Mouse (Mus musculus) hindbrain, embryonic 11.5 days (tissue): ENCODE data around the gene Hint1. TPM values are rescaled to one million over a fixed set of nuclear protein-coding genes. Genes with fewer than 3 reads are reported as not detected.

Experiments used
- ATAC-seq: fragments of 200-750 bp; cut with Nextera tagmentation; 2 replicates; pipeline ENCODE4 v1.8.0; 2017; ENCODE audit warnings: mild to moderate bottlenecking, moderate TSS enrichment, moderate library complexity; ENCODE audit not compliant: low FRiP score
- DNase-seq: peaks from one replicate; pipeline ENCODE4 v3.0.0-alpha.2; 2015; ENCODE audit warnings: low spot score
- H3K27ac ChIP-seq: fragments of 300-500 bp; sonication (generic); 2 replicates; pipeline ENCODE4 v1.5.1; 2014; ENCODE audit warnings: mild to moderate bottlenecking, low read depth, low read length
- H3K27me3 ChIP-seq: fragments of 300-500 bp; sonication (generic); 2 replicates; pipeline ENCODE4 v1.6.1; 2014; ENCODE audit warnings: mild to moderate bottlenecking, low read length, moderate library complexity, mixed read lengths; ENCODE audit not compliant: control insufficient read depth, insufficient read depth
- H3K36me3 ChIP-seq: fragments of 300-500 bp; sonication (generic); 2 replicates; pipeline ENCODE4 v1.6.1; 2014; ENCODE audit warnings: mild to moderate bottlenecking, low read length, moderate library complexity, mixed read lengths; ENCODE audit not compliant: control insufficient read depth, insufficient read depth
- H3K4me1 ChIP-seq: fragments of 300-500 bp; sonication (generic); replicated peaks from 2 replicates; pipeline ENCODE4 v1.6.1; 2014; ENCODE audit warnings: low read length, mixed read lengths; ENCODE audit not compliant: control insufficient read depth, insufficient read depth
- H3K4me2 ChIP-seq: fragments of 300-500 bp; sonication (generic); replicated peaks from 2 replicates; pipeline ENCODE4 v1.6.1; 2014; ENCODE audit warnings: mild to moderate bottlenecking, low read depth, low read length
- H3K4me3 ChIP-seq: fragments of 300-500 bp; sonication (generic); 2 replicates; pipeline ENCODE4 v1.5.1; 2014; ENCODE audit warnings: low read depth, low read length
- H3K9ac ChIP-seq: fragments of 300-500 bp; sonication (generic); 2 replicates; pipeline ENCODE4 v1.6.1; 2014; ENCODE audit warnings: low read depth, low read length
- H3K9me3 ChIP-seq: fragments of 300-500 bp; sonication (generic); 2 replicates; pipeline ENCODE4 v1.6.1; 2016; ENCODE audit warnings: low read length; ENCODE audit not compliant: control insufficient read depth
- WGBS: fragments of 180-500 bp; shearing (Covaris S2); extraction: QIAGEN DNeasy Blood & Tissue Kit; methylation state at CpG from one replicate; pipeline ENCODE4 v1.1.7; 2014; 5-methylcytosine and 5-hydroxymethylcytosine counted together
- polyA plus RNA-seq: library from polyadenylated mRNA; unstranded; fragments of >200 nt; fragmentation: Nextera tagmentation; extraction: Ambion mirVana; gene quantifications from 2 replicates; pipeline ENCODE4 v1.2.1, GENCODE M21; 2014

Gene Hint1
- polyA plus RNA-seq, 1 experiment from 2014 or later, result 669 TPM

DNA sequence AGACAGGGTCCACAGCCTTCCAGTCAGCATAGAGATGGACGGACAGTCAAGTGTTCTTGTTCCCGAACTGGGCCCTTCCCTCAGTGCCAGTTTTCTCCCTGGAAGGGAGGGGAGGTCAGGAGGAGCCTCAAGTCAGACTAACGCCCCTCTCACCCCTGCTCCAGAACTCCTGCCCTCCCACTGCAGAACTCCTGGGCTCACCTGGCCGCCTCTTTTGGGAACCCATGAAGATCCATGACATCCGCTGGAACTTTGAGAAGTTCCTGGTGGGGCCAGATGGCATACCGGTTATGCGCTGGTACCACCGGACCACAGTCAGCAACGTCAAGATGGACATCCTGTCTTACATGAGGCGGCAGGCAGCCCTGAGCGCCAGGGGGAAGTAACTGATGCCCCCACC lies 43.1 kb downstream of the Hint1 start:
- H3K36me3 ChIP-seq, result no peaks in the 10 kb centered on the region
- no peak overlapping the region for H3K4me2 ChIP-seq
- H3K27ac ChIP-seq, result no peak overlapping the region
- H3K4me1 ChIP-seq, result 0 out of 2 replicates have a peak, but pooled peaks cover 2% of the 10 kb centered on the region
- DNase-seq (no peak), ATAC-seq (no peak)
- no peaks in the 10 kb centered on the region for H3K9me3 ChIP-seq
- no peaks in the 10 kb centered on the region for H3K27me3 ChIP-seq
- H3K4me3 ChIP-seq, result no peak overlapping the region
- H3K9ac ChIP-seq, result no peak overlapping the region
- WGBS, result 88% methylated on average over 11 of the region's 11 CpGs

DNA sequence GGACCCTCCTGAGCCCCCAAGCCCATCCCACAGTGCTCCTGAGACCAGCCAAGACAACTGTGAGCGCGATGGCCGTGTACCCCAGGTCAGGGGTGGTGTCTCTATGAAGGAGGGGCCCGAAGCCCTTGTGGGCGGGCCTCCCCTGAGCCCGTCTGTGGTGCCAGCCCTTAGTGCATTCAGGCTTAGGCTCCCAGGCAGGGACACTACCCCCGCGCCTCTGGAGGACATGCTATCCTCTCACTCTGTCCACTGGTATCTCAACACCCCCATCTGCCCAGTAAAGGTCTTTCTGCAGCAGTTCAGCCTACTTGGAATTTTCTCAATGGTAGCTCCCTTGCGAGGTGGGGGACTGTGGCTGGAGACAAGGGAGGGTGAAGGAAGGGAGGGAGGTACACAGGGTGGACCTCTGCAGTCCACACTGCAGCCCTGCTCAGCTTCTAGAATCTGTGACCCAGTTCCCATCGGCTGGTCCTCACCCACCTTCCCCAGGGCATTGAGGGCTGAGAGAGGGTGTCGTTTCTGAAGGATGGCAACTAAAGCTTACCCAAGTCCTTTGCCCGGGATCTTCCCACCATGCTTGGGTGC lies 44.0 kb downstream of the Hint1 start:
- no peak overlapping the region for H3K27ac ChIP-seq
- no peak for DNase-seq
- ATAC-seq, result no peak
- H3K4me3 ChIP-seq, result no peak overlapping the region
- H3K4me1 ChIP-seq, result no peaks in the 10 kb centered on the region
- H3K9ac ChIP-seq, result no peak overlapping the region
- no peak overlapping the region for H3K4me2 ChIP-seq
- H3K36me3 ChIP-seq, result no peaks in the 10 kb centered on the region
- no peaks in the 10 kb centered on the region for H3K9me3 ChIP-seq
- no peaks in the 10 kb centered on the region for H3K27me3 ChIP-seq
- 88% methylated on average over 12 of the region's 12 CpGs for WGBS

GRCm38 (mm10) chr11:54911201-54911600 lies 45.0 kb downstream of the Hint1 start:
- Histone ChIP-seq H3K36me3 (no peaks in the 10 kb centered on the region), H3K27ac (no peak overlapping the region), H3K27me3 (no peaks in the 10 kb centered on the region), H3K4me3 (no peak overlapping the region), H3K9ac (no peak overlapping the region), H3K4me2 (no peak overlapping the region), H3K4me1 (no peaks in the 10 kb centered on the region), H3K9me3 (no peaks in the 10 kb centered on the region)
- ATAC-seq (no peak), DNase-seq (no peak)
- WGBS, result 90% methylated on average over 3 of the region's 3 CpGs

GRCm38 (mm10) chr11:54911671-54912502 lies 45.7 kb downstream of the Hint1 start:
- Histone ChIP-seq H3K4me2 (no peak overlapping the region), H3K9me3 (no peaks in the 10 kb centered on the region), H3K27me3 (no peaks in the 10 kb centered on the region), H3K4me1 (no peaks in the 10 kb centered on the region), H3K27ac (no peak overlapping the region), H3K4me3 (no peak overlapping the region), H3K36me3 (no peaks in the 10 kb centered on the region), H3K9ac (no peak overlapping the region)
- DNase-seq (no peak), ATAC-seq (no peak)
- WGBS, result 90% methylated on average over 7 of the region's 7 CpGs

DNA sequence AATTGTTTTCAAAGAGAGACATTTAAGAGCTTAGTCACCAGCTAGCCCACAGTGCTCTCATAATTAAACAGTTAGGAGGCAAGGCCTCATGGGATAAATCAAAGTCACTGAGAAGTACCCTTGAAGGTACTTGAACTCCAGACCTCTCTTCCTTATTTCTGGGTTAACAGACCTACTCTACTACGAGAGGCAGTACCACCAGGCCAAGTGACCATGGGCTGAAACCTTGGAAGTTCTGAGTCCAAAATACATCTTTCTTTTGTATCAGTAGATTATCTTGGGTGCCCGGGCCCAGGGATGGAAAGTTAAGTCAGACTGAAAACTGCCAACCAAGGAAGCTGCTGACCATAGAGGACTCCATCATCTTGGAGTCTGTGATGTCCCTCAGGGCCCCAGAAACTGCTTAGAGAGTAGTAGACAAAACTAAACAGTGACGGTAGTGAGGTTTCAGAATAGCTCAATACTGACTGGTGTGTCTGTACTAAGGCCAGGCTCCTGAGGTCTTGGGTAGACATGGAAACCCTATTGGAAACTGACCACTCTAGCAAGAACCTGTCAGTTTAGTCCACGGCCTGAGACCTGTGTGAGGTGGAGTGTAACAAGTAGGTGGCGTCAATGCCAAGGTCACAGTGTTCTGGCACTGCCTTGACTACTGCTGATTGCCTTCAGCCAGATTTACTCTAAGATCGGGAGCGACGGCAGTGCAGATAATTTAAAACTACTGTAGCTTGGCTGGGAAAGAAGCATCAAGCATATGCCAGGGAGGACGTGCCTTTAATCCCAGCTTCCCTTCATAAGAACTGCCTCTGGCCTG lies 46.5 kb downstream of the Hint1 start:
- 88% methylated on average over 9 of the region's 9 CpGs for WGBS
- peaks cover 2% of the 10 kb centered on the region; the same call in 1 of the 2 replicates for H3K36me3 ChIP-seq

DNA sequence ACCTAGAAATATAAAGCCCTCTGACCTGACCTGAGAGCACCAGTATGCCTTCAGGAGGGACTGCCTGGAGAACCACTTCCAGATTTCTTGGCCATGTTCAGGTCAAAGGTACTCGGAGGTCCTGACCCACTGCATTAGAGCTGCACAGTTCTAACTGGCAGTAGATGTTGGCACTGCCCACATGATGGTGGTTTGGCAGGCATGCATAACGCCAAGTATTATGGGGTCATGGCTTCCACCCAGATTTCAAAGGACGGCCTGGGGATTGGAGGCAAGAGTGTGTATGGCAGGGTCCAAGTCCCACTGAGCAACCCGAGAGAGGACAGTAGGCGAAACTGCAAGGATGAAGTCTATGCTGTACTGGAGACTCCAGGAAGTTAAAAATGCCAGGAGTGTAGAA lies 47.7 kb downstream of the Hint1 start:
- no peaks in the 10 kb centered on the region for H3K4me1 ChIP-seq
- peaks cover 7% of the 10 kb centered on the region; the same call in 1 of the 2 replicates for H3K36me3 ChIP-seq
- H3K4me3 ChIP-seq, result no peak overlapping the region
- no peak overlapping the region for H3K4me2 ChIP-seq
- H3K27ac ChIP-seq, result no peak overlapping the region
- DNase-seq, result no peak
- no peak overlapping the region for H3K9ac ChIP-seq
- H3K9me3 ChIP-seq, result no peaks in the 10 kb centered on the region
- WGBS, result 94% methylated on average over 5 of the region's 5 CpGs
- no peaks in the 10 kb centered on the region for H3K27me3 ChIP-seq
- ATAC-seq, result no peak

More for the DNA sequence above, 46.5 kb downstream of the Hint1 start:
- no peaks in the 10 kb centered on the region for H3K27me3 ChIP-seq
- H3K4me3 ChIP-seq, result no peak overlapping the region
- H3K9ac ChIP-seq, result no peak overlapping the region
- no peak overlapping the region for H3K4me2 ChIP-seq
- H3K9me3 ChIP-seq, result no peaks in the 10 kb centered on the region
- H3K27ac ChIP-seq, result no peak overlapping the region
- no peaks in the 10 kb centered on the region for H3K4me1 ChIP-seq
- DNase-seq (no peak), ATAC-seq (no peak)

DNA sequence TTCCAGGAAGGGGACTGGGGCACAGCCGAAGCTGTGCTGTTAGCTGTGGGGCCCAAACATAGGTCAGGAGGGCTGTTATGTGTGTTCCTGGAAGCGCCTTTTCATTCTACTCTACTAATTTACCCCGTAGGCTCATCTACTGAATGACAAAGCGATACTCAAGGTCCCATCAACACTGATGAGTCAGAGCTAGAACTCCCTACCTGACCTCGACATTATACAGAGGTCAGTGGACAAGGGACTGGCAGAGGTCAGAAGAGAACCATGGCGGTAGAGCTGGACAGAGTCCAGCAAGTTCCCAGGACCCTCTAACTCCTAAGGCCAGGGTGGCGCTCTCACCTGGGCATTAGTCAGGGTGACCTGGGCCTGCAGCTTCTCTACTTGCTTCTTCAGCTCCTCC lies 51.3 kb downstream of the Hint1 start:
- no peak overlapping the region for H3K9ac ChIP-seq
- no peak overlapping the region for H3K4me2 ChIP-seq
- 94% methylated on average over 7 of the region's 7 CpGs for WGBS
- no peak for ATAC-seq
- H3K4me1 ChIP-seq, result peaks cover 3% of the 10 kb centered on the region; the same call in 1 of the 2 replicates
- no peak overlapping the region for H3K27ac ChIP-seq
- no peak overlapping the region for H3K4me3 ChIP-seq
- H3K36me3 ChIP-seq, result peaks cover 7% of the 10 kb centered on the region; the same call in 1 of the 2 replicates
- H3K27me3 ChIP-seq, result no peaks in the 10 kb centered on the region
- DNase-seq, result no peak
- no peaks in the 10 kb centered on the region for H3K9me3 ChIP-seq

DNA sequence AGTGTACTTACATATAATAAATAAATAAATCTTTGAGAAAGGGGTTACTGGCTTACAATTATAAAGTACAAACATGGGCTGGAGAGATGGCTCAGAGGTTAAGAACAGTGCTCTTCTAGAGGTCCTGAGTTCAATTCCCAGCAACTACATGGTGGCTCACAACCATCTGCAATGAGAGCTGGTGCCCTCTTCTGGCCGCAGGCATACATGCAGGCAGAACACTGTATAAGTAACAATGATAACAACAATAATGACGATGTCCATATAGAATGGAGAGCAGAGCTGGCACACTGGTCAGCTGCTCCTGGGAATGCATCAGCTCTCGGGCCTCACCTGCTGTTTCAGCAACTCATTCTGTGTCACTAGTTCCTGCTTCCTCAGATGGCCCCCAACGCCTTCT lies 52.1 kb downstream of the Hint1 start:
- Histone ChIP-seq H3K9me3 (no peaks in the 10 kb centered on the region), H3K4me1 (peaks cover 3% of the 10 kb centered on the region; the same call in 1 of the 2 replicates), H3K4me2 (no peak overlapping the region), H3K36me3 (peaks cover 7% of the 10 kb centered on the region; the same call in 1 of the 2 replicates), H3K27me3 (no peaks in the 10 kb centered on the region), H3K27ac (no peak overlapping the region), H3K4me3 (no peak overlapping the region), H3K9ac (no peak overlapping the region)
- WGBS, result 86% methylated on average over 4 of the region's 4 CpGs
- DNase-seq (no peak), ATAC-seq (no peak)
